Mouse (Mus musculus) limb, embryonic 14.5 days (tissue): Measurements from ENCODE around the gene Galk2. TPM values are rescaled to one million over a fixed set of nuclear protein-coding genes. Genes with fewer than 3 reads are reported as not detected.

Experiments
- ATAC-seq: fragments of 200-750 bp; cut with Nextera tagmentation; 2 replicates; pipeline ENCODE4 v1.8.0; 2017; ENCODE audit warnings: low read depth, moderate number of reproducible peaks, moderate TSS enrichment; ENCODE audit not compliant: low FRiP score
- DNase-seq: peaks from one replicate; pipeline ENCODE4 v3.0.0-alpha.2; 2015; ENCODE audit warnings: low spot score
- H3K27ac ChIP-seq: fragments of 300-500 bp; sonication (generic); replicated peaks from 2 replicates; pipeline ENCODE4 v1.5.1; 2014; ENCODE audit warnings: low read depth, mild to moderate bottlenecking, low read length, moderate library complexity, mixed read lengths
- H3K27me3 ChIP-seq: fragments of 300-500 bp; sonication (generic); 2 replicates; pipeline ENCODE4 v1.6.1; 2014; ENCODE audit warnings: low read length, mixed read lengths; ENCODE audit not compliant: control insufficient read depth, insufficient read depth
- H3K36me3 ChIP-seq: fragments of 300-500 bp; sonication (generic); 2 replicates; pipeline ENCODE4 v1.6.1; 2014; ENCODE audit warnings: mild to moderate bottlenecking, low read length, moderate library complexity, mixed read lengths; ENCODE audit not compliant: control insufficient read depth, insufficient read depth
- H3K4me1 ChIP-seq: fragments of 300-500 bp; sonication (generic); 2 replicates; pipeline ENCODE4 v1.6.1; 2014; ENCODE audit warnings: antibody characterized with exemption, low read length, mixed read lengths; ENCODE audit not compliant: control insufficient read depth, insufficient read depth
- H3K4me2 ChIP-seq: fragments of 300-500 bp; sonication (generic); replicated peaks from 2 replicates; pipeline ENCODE4 v1.6.1; 2014; ENCODE audit warnings: low read depth, mild to moderate bottlenecking, low read length, moderate library complexity; ENCODE audit not compliant: severe bottlenecking
- H3K4me3 ChIP-seq: fragments of 300-500 bp; sonication (generic); replicated peaks from 2 replicates; pipeline ENCODE4 v1.5.1; 2014; ENCODE audit warnings: low read length
- H3K9ac ChIP-seq: fragments of 300-500 bp; sonication (generic); 2 replicates; pipeline ENCODE4 v1.6.1; 2014; ENCODE audit warnings: mild to moderate bottlenecking, low read depth, low read length, moderate library complexity; ENCODE audit not compliant: severe bottlenecking
- H3K9me3 ChIP-seq: fragments of 300-500 bp; sonication (generic); 2 replicates; pipeline ENCODE4 v1.6.1; 2016; ENCODE audit warnings: low read length; ENCODE audit not compliant: control insufficient read depth
- POLR2A ChIP-seq: fragments of 200-500 bp; IDR thresholded peaks from 2 replicates; pipeline ENCODE4 v1.8.0; 2012; ENCODE audit warnings: inconsistent platforms, mild to moderate bottlenecking, moderate library complexity, borderline replicate concordance; ENCODE audit not compliant: insufficient read depth, insufficient read length; ENCODE audit errors: extremely low read depth
- WGBS: fragments of 180-500 bp; shearing (Covaris S2); extraction: QIAGEN DNeasy Blood & Tissue Kit; methylation state at CpG from one replicate; pipeline ENCODE4 v1.1.7; 2014; 5-methylcytosine and 5-hydroxymethylcytosine counted together
- polyA plus RNA-seq, 2 experiments: library from polyadenylated mRNA; depleted of rRNA in 1 of 2; stranded (reverse) in 1 of 2; unstranded in 1 of 2; fragments of >200 nt; fragmentation: Nextera tagmentation in 1 of 2; extraction: Ambion mirVana in 1 of 2; gene quantifications; 2 replicates each; pipeline versions ENCODE4 v1.2.1 to v1.2.3; 2012 to 2014

The Galk2 gene
- polyA plus RNA-seq, 2 experiments: 30.5 to 43.4 TPM

GRCm38 (mm10) chr2:125922149-125922548 is 63.2 kb downstream of the Galk2 start:
- ATAC-seq (no peak), DNase-seq (no peak)
- Histone ChIP-seq H3K4me2 (no peak overlapping the region), H3K27me3 (no peaks in the 10 kb centered on the region), H3K36me3 (no peaks in the 10 kb centered on the region), H3K4me3 (no peak overlapping the region), H3K9me3 (no peaks in the 10 kb centered on the region), H3K9ac (no peak overlapping the region), H3K4me1 (peaks cover 6% of the 10 kb centered on the region; the same call in 1 of the 2 replicates), H3K27ac (no peak overlapping the region)
- TF ChIP-seq POLR2A: no peak
- 89% methylated on average over 5 of the region's 5 CpGs for WGBS

- DNase-seq (peak; percentile 25), ATAC-seq (no peak)
- WGBS: 80% methylated on average over 4 of the region's 4 CpGs
- TF ChIP-seq POLR2A: no peak
- H3K4me3 ChIP-seq: no peak overlapping the region
- no peak overlapping the region for H3K4me2 ChIP-seq
- no peak overlapping the region for H3K9ac ChIP-seq
- no peaks in the 10 kb centered on the region for H3K9me3 ChIP-seq
- no peaks in the 10 kb centered on the region for H3K27me3 ChIP-seq
- no peaks in the 10 kb centered on the region for H3K36me3 ChIP-seq
- peaks cover 4% of the 10 kb centered on the region; the same call in 1 of the 2 replicates for H3K4me1 ChIP-seq
- no peak overlapping the region for H3K27ac ChIP-seq
These were observed 64.0 kb downstream of the Galk2 start for GRCm38 (mm10) chr2:125922877-125923276.

- Histone ChIP-seq H3K27me3 (no peaks in the 10 kb centered on the region), H3K36me3 (0 out of 2 replicates have a peak, but pooled peaks cover 4% of the 10 kb centered on the region), H3K4me3 (no peak overlapping the region), H3K27ac (no peak overlapping the region), H3K9me3 (no peaks in the 10 kb centered on the region), H3K4me1 (peaks cover 4% of the 10 kb centered on the region; the same call in 1 of the 2 replicates), H3K9ac (no peak overlapping the region), H3K4me2 (no peak overlapping the region)
- ATAC-seq (no peak), DNase-seq (no peak)
- no peak for TF ChIP-seq POLR2A
- 89% methylated on average over 5 of the region's 5 CpGs for WGBS
These were observed 64.4 kb downstream of the Galk2 start for GRCm38 (mm10) chr2:125923346-125923745.

GRCm38 (mm10) chr2:125924554-125924953 is 65.6 kb downstream of the Galk2 start:
- H3K9ac ChIP-seq: no peak overlapping the region
- no peak overlapping the region for H3K27ac ChIP-seq
- no peak for TF ChIP-seq POLR2A
- 0 out of 2 replicates have a peak, but pooled peaks cover 7% of the 10 kb centered on the region for H3K36me3 ChIP-seq
- DNase-seq: no peak
- H3K4me2 ChIP-seq: no peak overlapping the region
- WGBS: 72% methylated on average over 1 of the region's 1 CpGs
- ATAC-seq: no peak
- no peaks in the 10 kb centered on the region for H3K27me3 ChIP-seq
- H3K4me3 ChIP-seq: no peak overlapping the region
- H3K9me3 ChIP-seq: no peaks in the 10 kb centered on the region
- H3K4me1 ChIP-seq: no peaks in the 10 kb centered on the region

GRCm38 (mm10) chr2:125925081-125925480 is 66.2 kb downstream of the Galk2 start:
- no peaks in the 10 kb centered on the region for H3K9me3 ChIP-seq
- H3K27ac ChIP-seq: no peak overlapping the region
- WGBS: 66% methylated on average over 3 of the region's 3 CpGs
- ATAC-seq (no peak), DNase-seq (no peak)
- no peaks in the 10 kb centered on the region for H3K27me3 ChIP-seq
- no peak for TF ChIP-seq POLR2A
- H3K4me3 ChIP-seq: no peak overlapping the region
- H3K4me2 ChIP-seq: no peak overlapping the region
- H3K36me3 ChIP-seq: 0 out of 2 replicates have a peak, but pooled peaks cover 7% of the 10 kb centered on the region
- no peaks in the 10 kb centered on the region for H3K4me1 ChIP-seq
- no peak overlapping the region for H3K9ac ChIP-seq

GRCm38 (mm10) chr2:125929396-125929795 is 70.5 kb downstream of the Galk2 start:
- Histone ChIP-seq H3K4me3 (no peak overlapping the region), H3K27me3 (no peaks in the 10 kb centered on the region), H3K27ac (no peak overlapping the region), H3K36me3 (peaks cover 21% of the 10 kb centered on the region; the same call in 1 of the 2 replicates), H3K4me1 (no peaks in the 10 kb centered on the region), H3K4me2 (no peak overlapping the region), H3K9me3 (no peaks in the 10 kb centered on the region), H3K9ac (no peak overlapping the region)
- WGBS: 96% methylated on average over 3 of the region's 3 CpGs
- no peak for TF ChIP-seq POLR2A
- ATAC-seq (no peak), DNase-seq (no peak)
